Mouse (Mus musculus) erythroblast, embryonic 14.5 days (primary cell): ENCODE data around the gene Litaf.

ENCODE experiments used
- GATA1 ChIP-seq: IDR thresholded peaks from 2 replicates; pipeline ENCODE4 v1.6.1; 2012; ENCODE audit warnings: low read length, inconsistent platforms, mixed read lengths
- TAL1 ChIP-seq: IDR thresholded peaks from 3 replicates; pipeline ENCODE4 v1.6.1; 2012; ENCODE audit warnings: low read length, inconsistent platforms, mixed read lengths

GRCm38 (mm10) chr16:10943257-10943656 lies 122.7 kb downstream of the Litaf start:
- TF ChIP-seq GATA1 (no peak), TAL1 (no peak)
